In genomic region chr8:70495771-70496062, GRCm38 (mm10) we compare ENCODE assay signal across 12 mouse cellular contexts. TPM values are rescaled to one million over a fixed set of nuclear protein-coding genes. Genes with fewer than 3 reads are reported as not detected.
DNase-seq lines count a peak whose midpoint lies in the region; ATAC-seq and TF ChIP-seq lines count a peak whose summit lies in the region.
"Had no signal": no experiment of that assay in that cellular context is flagged by ENCODE, and none has a peak within 500 bp of the region (broad histone marks: within the 10 kb centered on the region; RNA-seq: fewer than 3 reads in every experiment).

No protein-coding gene starts in this region.

- no peaks in the 10 kb centered on the region for H3K36me3 ChIP-seq in liver, embryonic 11.5 days (ENCODE audit: control insufficient read depth, insufficient read depth, low read length)
- H3K36me3 ChIP-seq in liver, postnatal 0 days (replicated peaks; ENCODE audit: insufficient read depth, low read length) = no peaks in the 10 kb centered on the region
- no peaks in the 10 kb centered on the region for H3K36me3 ChIP-seq in forebrain, embryonic 16.5 days (ENCODE audit: control insufficient read depth, insufficient read depth)
- H3K36me3 ChIP-seq in myocyte (ENCODE audit: control insufficient read depth, insufficient read depth) = no peaks in the 10 kb centered on the region

- DNase-seq in adrenal gland, postnatal 36 days = peak; percentile 46 to 55
- DNase-seq in adrenal gland, adult 8-10 months = no peak
- no peak for DNase-seq in liver, embryonic 11.5 days (ENCODE audit: low spot score)
- no peak for DNase-seq in liver, postnatal 0 days
- DNase-seq in testis, postnatal 10 days (ENCODE audit: low spot score) = no peak
- DNase-seq in spleen, adult 12 weeks (ENCODE audit: low spot score) = no peak
- DNase-seq: kidney, postnatal 14 days; liver; thymus, adult 18-20 months had no signal

- H3K9ac ChIP-seq in liver, embryonic 11.5 days (ENCODE audit: low read depth, low read length) = no peak overlapping the region
- H3K9ac ChIP-seq in liver, postnatal 0 days (replicated peaks) = no peak overlapping the region
- 0 out of 2 replicates have a peak overlapping the region, but pooled peaks have one; percentile 6 for H3K9ac ChIP-seq in forebrain, embryonic 16.5 days (replicated peaks; ENCODE audit: low read depth, low read length)

- TF ChIP-seq POLR2A in myocyte (IDR thresholded peaks at IDR 0.05; ENCODE audit: insufficient read length, low read depth) = no peak

- peak overlapping the region; percentile 14; the same call in 1 of the 2 replicates for H3K4me3 ChIP-seq in liver, embryonic 11.5 days (ENCODE audit: low read depth, low read length)
- no peak overlapping the region for H3K4me3 ChIP-seq in liver, postnatal 0 days (ENCODE audit: low read depth, low read length)
- no peak overlapping the region for H3K4me3 ChIP-seq in forebrain, embryonic 16.5 days (replicated peaks; ENCODE audit: low read length)
- H3K4me3 ChIP-seq in myocyte = no peak overlapping the region
- H3K4me3 ChIP-seq: megakaryocyte, embryonic 14.5 days had no signal

- H3K27ac ChIP-seq in liver, embryonic 11.5 days (ENCODE audit: low read depth, low read length) = no peak overlapping the region
- no peak overlapping the region for H3K27ac ChIP-seq in liver, postnatal 0 days (ENCODE audit: low read depth)
- no peak overlapping the region for H3K27ac ChIP-seq in forebrain, embryonic 16.5 days (ENCODE audit: low read length)

- no peak overlapping the region for H3K4me2 ChIP-seq in liver, embryonic 11.5 days
- H3K4me2 ChIP-seq in liver, postnatal 0 days (ENCODE audit: low read depth, low read length) = no peak overlapping the region
- no peak overlapping the region for H3K4me2 ChIP-seq in forebrain, embryonic 16.5 days (ENCODE audit: low read length)
- H3K4me2 ChIP-seq in myocyte (ENCODE audit: low read depth) = peak overlapping the region; percentile 79

- no peak for TF ChIP-seq EP300 in liver, postnatal 0 days (IDR thresholded peaks at IDR 0.05; ENCODE audit: low read depth)

- H3K27me3 ChIP-seq in liver, embryonic 11.5 days (replicated peaks; ENCODE audit: control insufficient read depth, insufficient read depth, low read length) = peaks cover 97% of the 10 kb centered on the region
- peaks cover 88% of the 10 kb centered on the region for H3K27me3 ChIP-seq in liver, postnatal 0 days (ENCODE audit: insufficient read depth, low read length)
- H3K27me3 ChIP-seq in forebrain, embryonic 16.5 days (replicated peaks; ENCODE audit: control insufficient read depth, insufficient read depth, low read length) = peaks cover 86% of the 10 kb centered on the region
- no peaks in the 10 kb centered on the region for H3K27me3 ChIP-seq in myocyte (ENCODE audit: control insufficient read depth, insufficient read depth, insufficient read length)

- WGBS in liver, embryonic 11.5 days = 9% methylated on average over 12 of the region's 12 CpGs
- WGBS in liver, postnatal 0 days (ENCODE audit: insufficient replicate concordance) = 9% methylated on average over 12 of the region's 12 CpGs
- 6% methylated on average over 12 of the region's 12 CpGs for whole genome bisulfite sequencing in forebrain, embryonic 16.5 days

- H3K79me2 ChIP-seq in myocyte (ENCODE audit: control insufficient read depth, insufficient read depth) = peaks cover 13% of the 10 kb centered on the region

- no peak for TF ChIP-seq CTCF in liver, postnatal 0 days (IDR thresholded peaks at IDR 0.05; ENCODE audit: low read depth)

- H3K9me3 ChIP-seq in liver, embryonic 11.5 days (ENCODE audit: control insufficient read depth, low read length) = no peaks in the 10 kb centered on the region
- no peaks in the 10 kb centered on the region for H3K9me3 ChIP-seq in liver, postnatal 0 days (ENCODE audit: low read length)
- H3K9me3 ChIP-seq in forebrain, embryonic 16.5 days (ENCODE audit: control insufficient read depth, low read length) = peaks cover 2% of the 10 kb centered on the region; the same call in 1 of the 2 replicates

- H3ac ChIP-seq in myocyte (ENCODE audit: control insufficient read depth, insufficient read length) = no peak overlapping the region

- H3K4me1 ChIP-seq in liver, embryonic 11.5 days (replicated peaks; ENCODE audit: control insufficient read depth, insufficient read depth, low read length) = peaks cover 31% of the 10 kb centered on the region
- peaks cover 15% of the 10 kb centered on the region for H3K4me1 ChIP-seq in liver, postnatal 0 days (ENCODE audit: insufficient read depth)
- H3K4me1 ChIP-seq in forebrain, embryonic 16.5 days (replicated peaks; ENCODE audit: control insufficient read depth, insufficient read depth, low read length) = peaks cover 23% of the 10 kb centered on the region

- ATAC-seq in liver, embryonic 11.5 days (replicated peaks; ENCODE audit: low FRiP score) = no peak
- no peak for ATAC-seq in liver, postnatal 0 days
- ATAC-seq in forebrain, embryonic 16.5 days = no peak

TF ChIP-seq in myocyte, 11 proteins besides CTCF, POLR2A, EP300 and RAD21:
- no peak for TF ChIP-seq TCF12 (IDR thresholded peaks at IDR 0.05; ENCODE audit: insufficient read depth, poor library complexity, severe bottlenecking)
- no peak for TF ChIP-seq E2F4 (IDR thresholded peaks at IDR 0.05; ENCODE audit: insufficient read depth)
- no peak for TF ChIP-seq USF1 (IDR thresholded peaks at IDR 0.05; ENCODE audit: low read depth)
- no peak for TF ChIP-seq CEBPB (IDR thresholded peaks at IDR 0.05; ENCODE audit: insufficient read depth, poor library complexity, severe bottlenecking)
- TF ChIP-seq MAX (IDR thresholded peaks at IDR 0.05; ENCODE audit: low read depth) = no peak
- no peak for TF ChIP-seq REST (IDR thresholded peaks at IDR 0.05; ENCODE audit: insufficient read depth, insufficient read length)
- no peak for TF ChIP-seq MYOG (IDR thresholded peaks at IDR 0.05; ENCODE audit: control insufficient read depth in 1 of 3, insufficient read depth in 1 of 3, insufficient read length in 2 of 3, low read depth in 2 of 3)
- TF ChIP-seq TCF3 (IDR thresholded peaks at IDR 0.05; ENCODE audit: insufficient read length, low read depth) = no peak
- no peak for TF ChIP-seq SRF (IDR thresholded peaks at IDR 0.05; ENCODE audit: control insufficient read depth, insufficient read length, low read depth)
- TF ChIP-seq MYOD1 (IDR thresholded peaks at IDR 0.05; ENCODE audit: control insufficient read depth in 1 of 3, insufficient read length in 2 of 3, low read depth in 2 of 3) = no peak

RNA-seq across cellular contexts. Expression of gene Crlf1, which starts 2.8 kb away (rescaled TPM):
- under 1 TPM; 0.23 to 0.95 TPM for total RNA-seq in adrenal gland, postnatal 36 days (2021)
- total RNA-seq in adrenal gland, adult 8-10 months (2022) = 1 to 10 TPM in 1 of 4 experiments, under 1 TPM in 2, not detected in 1; 0.51 to 1.5 (median 0.59) TPM
- 3.8 and 5.4 TPM in 2 replicates for polyA plus RNA-seq in liver, embryonic 11.5 days (2014; fragmentation: Nextera tagmentation; extraction: Ambion mirVana)
- 0.07 and 0.38 TPM in 2 replicates for polyA plus RNA-seq in liver, postnatal 0 days (2015; fragmentation: Nextera tagmentation; extraction: Ambion mirVana)
- 6.1 and 8.2 TPM in 2 replicates for polyA plus RNA-seq in forebrain, embryonic 16.5 days (2015; fragmentation: Nextera tagmentation; extraction: Ambion mirVana)
- 99.1 TPM for polyA plus RNA-seq in myocyte (2012; fragmentation: generic; extraction: Trizol)

RNA-seq across cellular contexts. Expression of gene Tmem59l, which starts 8.6 kb away (rescaled TPM):
- total RNA-seq in adrenal gland, postnatal 36 days (2021) = 10 to 100 TPM in 1 of 2 experiments, 1 to 10 TPM in 1; 9.5 to 11.3 TPM
- 10 to 100 TPM; 27.2 to 44.6 (median 31.0) TPM for total RNA-seq in adrenal gland, adult 8-10 months (2022)
- 0.87 and 1.1 TPM in 2 replicates for polyA plus RNA-seq in liver, embryonic 11.5 days (2014; fragmentation: Nextera tagmentation; extraction: Ambion mirVana)
- not detected in 2 replicates for polyA plus RNA-seq in liver, postnatal 0 days (2015; fragmentation: Nextera tagmentation; extraction: Ambion mirVana)
- 74.9 and 90.8 TPM in 2 replicates for polyA plus RNA-seq in forebrain, embryonic 16.5 days (2015; fragmentation: Nextera tagmentation; extraction: Ambion mirVana)
- polyA plus RNA-seq in myocyte (2012; fragmentation: generic; extraction: Trizol) = 0.04 TPM

RNA-seq across cellular contexts. Expression of gene Rex1bd, which starts 10.8 kb away (rescaled TPM):
- total RNA-seq in adrenal gland, postnatal 36 days (2021) = 100 to 1,000 TPM; 144 to 154 TPM
- total RNA-seq in adrenal gland, adult 8-10 months (2022) = 100 to 1,000 TPM; 126 to 165 (median 148) TPM
- 113 and 120 TPM in 2 replicates for polyA plus RNA-seq in liver, embryonic 11.5 days (2014; fragmentation: Nextera tagmentation; extraction: Ambion mirVana)
- polyA plus RNA-seq in liver, postnatal 0 days (2015; fragmentation: Nextera tagmentation; extraction: Ambion mirVana) = 49.3 and 52.3 TPM in 2 replicates
- 149 and 157 TPM in 2 replicates for polyA plus RNA-seq in forebrain, embryonic 16.5 days (2015; fragmentation: Nextera tagmentation; extraction: Ambion mirVana)
- polyA plus RNA-seq in myocyte (2012; fragmentation: generic; extraction: Trizol) = 259 TPM

RNA-seq across cellular contexts. Expression of gene Uba52, which starts 14.9 kb away (rescaled TPM):
- 1,000 to 10,000 TPM; 1,515 to 1,560 TPM for total RNA-seq in adrenal gland, postnatal 36 days (2021)
- total RNA-seq in adrenal gland, adult 8-10 months (2022) = 1,000 to 10,000 TPM; 1,217 to 1,378 (median 1,304) TPM
- polyA plus RNA-seq in liver, embryonic 11.5 days (2014; fragmentation: Nextera tagmentation; extraction: Ambion mirVana) = 1,024 and 1,077 TPM in 2 replicates
- 627 and 684 TPM in 2 replicates for polyA plus RNA-seq in liver, postnatal 0 days (2015; fragmentation: Nextera tagmentation; extraction: Ambion mirVana)
- 660 and 697 TPM in 2 replicates for polyA plus RNA-seq in forebrain, embryonic 16.5 days (2015; fragmentation: Nextera tagmentation; extraction: Ambion mirVana)
- polyA plus RNA-seq in myocyte (2012; fragmentation: generic; extraction: Trizol) = 2,253 TPM

RNA-seq across cellular contexts. Expression of gene Klhl26, which starts 18.9 kb away (rescaled TPM):
- total RNA-seq in adrenal gland, postnatal 36 days (2021) = 10 to 100 TPM; 23.6 to 24.4 TPM
- total RNA-seq in adrenal gland, adult 8-10 months (2022) = 10 to 100 TPM; 27.3 to 35.8 (median 30.6) TPM
- polyA plus RNA-seq in liver, embryonic 11.5 days (2014; fragmentation: Nextera tagmentation; extraction: Ambion mirVana) = 13.0 and 16.8 TPM in 2 replicates
- polyA plus RNA-seq in liver, postnatal 0 days (2015; fragmentation: Nextera tagmentation; extraction: Ambion mirVana) = 4.2 and 5.4 TPM in 2 replicates
- 23.1 and 26.2 TPM in 2 replicates for polyA plus RNA-seq in forebrain, embryonic 16.5 days (2015; fragmentation: Nextera tagmentation; extraction: Ambion mirVana)
- polyA plus RNA-seq in myocyte (2012; fragmentation: generic; extraction: Trizol) = 32.5 TPM

Comparison
In these comparisons a context has a peak if more than half of its experiments do, and no peak if none do; other contexts are left out.
1. DNase-seq: peak in adrenal gland, postnatal 36 days (2 of 2); none in adrenal gland, adult 8-10 months (single experiment), liver, embryonic 11.5 days (single experiment), liver, postnatal 0 days (single experiment), testis, postnatal 10 days (single experiment) and spleen, adult 12 weeks (single experiment).
2. RNA of gene Crlf1, which starts 2.8 kb away (polyA plus RNA-seq): 99.1 TPM in myocyte (single experiment); 6.1 to 8.2 TPM in forebrain, embryonic 16.5 days, 3.8 to 5.4 TPM in liver, embryonic 11.5 days and 0.07 to 0.38 TPM in liver, postnatal 0 days; every median in the first group is over 10 times any median in the second.
3. RNA of gene Tmem59l, which starts 8.6 kb away (polyA plus RNA-seq): 74.9 to 90.8 TPM in forebrain, embryonic 16.5 days; 0.87 to 1.1 TPM in liver, embryonic 11.5 days, not detected in liver, postnatal 0 days and 0.04 TPM in myocyte (single experiment); every median in the first group is over 10 times any median in the second.